Mouse (Mus musculus) cerebellum, adult 2 months (tissue): Measurements from ENCODE around the gene 5730596B20Rik.

Experiments
- CTCF ChIP-seq: fragments of 200-500 bp; IDR thresholded peaks from 2 replicates; pipeline ENCODE4 v1.5.1; 2011; ENCODE audit warnings: low read depth, mild to moderate bottlenecking, control low read depth, low read length, moderate library complexity, borderline replicate concordance; ENCODE audit not compliant: insufficient read depth
- POLR2A ChIP-seq: fragments of 200-500 bp; IDR thresholded peaks from 2 replicates; pipeline ENCODE4 v1.6.1; 2011; ENCODE audit warnings: low read length, control low read depth, borderline replicate concordance; ENCODE audit not compliant: insufficient read depth

- TF ChIP-seq POLR2A = no peak
- no peak for TF ChIP-seq CTCF
These were observed 8.5 kb downstream of the 5730596B20Rik start for GRCm38 (mm10) chr6:52185834-52186233.
